Mouse (Mus musculus): ENCODE measurements around the gene Vmn2r17.

Vmn2r17 gene

GRCm38 (mm10) chr5:109419388-109419787 lies at the start of gene Vmn2r17:
Gene Vmn2r17, plus strand, starts transcription at chr5:109419688.
- no peak for DNase-seq (ENCODE audit: low spot score)

- peak; percentile 78 for DNase-seq (ENCODE audit: low spot score)
These were observed 47.4 kb downstream of the Vmn2r17 start for GRCm38 (mm10) chr5:109466576-109467506.

- DNase-seq (ENCODE audit: low spot score) = peak; percentile 28
These were observed 87.2 kb downstream of the Vmn2r17 start for GRCm38 (mm10) chr5:109506729-109507128.
